In genomic region chr4:141893157-141893784, GRCm38 (mm10) we compare ENCODE assay signal across 38 mouse cellular contexts. TPM values are rescaled to one million over a fixed set of nuclear protein-coding genes. Genes with fewer than 3 reads are reported as not detected.
"Had no signal": no experiment of that assay in that cellular context is flagged by ENCODE, and none has a peak within 500 bp of the region (broad histone marks: within the 10 kb centered on the region; RNA-seq: fewer than 3 reads in every experiment).

No protein-coding gene starts in this region.

- H3K9ac ChIP-seq: heart, embryonic 12.5 days; hindbrain, embryonic 13.5 days; hindbrain, embryonic 15.5 days; limb, embryonic 12.5 days had no signal

- H3K4me2 ChIP-seq: heart, embryonic 12.5 days; hindbrain, embryonic 13.5 days; hindbrain, embryonic 15.5 days; limb, embryonic 12.5 days had no signal

- H3K27me3 ChIP-seq: heart, embryonic 12.5 days; hindbrain, embryonic 13.5 days; hindbrain, embryonic 15.5 days; limb, embryonic 12.5 days had no signal

- H3K36me3 ChIP-seq: heart, embryonic 10.5 days; heart, embryonic 12.5 days; hindbrain, embryonic 13.5 days; hindbrain, embryonic 15.5 days; limb, embryonic 10.5 days; limb, embryonic 12.5 days had no signal

- H3K4me1 ChIP-seq: limb, embryonic 12.5 days had no signal

- ATAC-seq: forebrain, embryonic 16.5 days; hindbrain, postnatal 0 days had no signal

- DNase-seq: gastrocnemius, adult 2 months; gastrocnemius, postnatal 10 days; gastrocnemius, postnatal 25 days; heart, adult 18-20 months; heart, postnatal 10 days; heart, postnatal 4 days; kidney, adult 18-20 months; kidney, adult 8-10 months; kidney, postnatal 10 days; kidney, postnatal 25 days; kidney, postnatal 4 days; liver had no signal

- H3K9me3 ChIP-seq: heart, embryonic 10.5 days; heart, embryonic 12.5 days; hindbrain, embryonic 13.5 days; hindbrain, embryonic 15.5 days; limb, embryonic 10.5 days; limb, embryonic 12.5 days had no signal

- H3K4me3 ChIP-seq: gastrocnemius, adult 2 months; heart, embryonic 10.5 days; heart, embryonic 12.5 days; hindbrain, embryonic 13.5 days; hindbrain, embryonic 15.5 days; layer of hippocampus, adult 2 months; left cerebral cortex, adult 2 months; limb, embryonic 10.5 days; limb, embryonic 12.5 days had no signal

- H3K27ac ChIP-seq: gastrocnemius, adult 2 months; heart, embryonic 10.5 days; hindbrain, embryonic 13.5 days; hindbrain, embryonic 15.5 days; hindbrain, postnatal 0 days; layer of hippocampus, adult 2 months; left cerebral cortex, adult 2 months; limb, embryonic 10.5 days; limb, embryonic 12.5 days had no signal

RNA-seq across cellular contexts. Expression of gene Ctrc, which starts 47.1 kb away (rescaled TPM):
- total RNA-seq: gastrocnemius, adult 2 months; gastrocnemius, postnatal 10 days; gastrocnemius, postnatal 25 days; gastrocnemius, postnatal 4 days; granulocyte monocyte progenitor cell, adult 5-6 weeks; heart, adult 18-20 months; heart, adult 8-10 months; heart, postnatal 10 days; heart, postnatal 25 days; heart, postnatal 4 days; hindbrain, postnatal 0 days; layer of hippocampus, adult 2 months; layer of hippocampus, postnatal 10 days; layer of hippocampus, postnatal 25 days; left cerebral cortex, adult 2 months; left cerebral cortex, postnatal 14 days; left cerebral cortex, postnatal 36 days had no signal
- polyA plus RNA-seq: forebrain, embryonic 16.5 days; frontal cortex, adult 2 months; heart, embryonic 10.5 days; heart, embryonic 12.5 days; heart, embryonic 14.5 days; heart, embryonic 16.5 days; hindbrain, embryonic 11.5 days; hindbrain, embryonic 13.5 days; hindbrain, embryonic 15.5 days; hindbrain, postnatal 0 days; intestine, embryonic 14.5 days; kidney, embryonic 14.5 days; kidney, embryonic 16.5 days; limb, embryonic 10.5 days; limb, embryonic 12.5 days; limb, embryonic 14.5 days had no signal
